Mouse (Mus musculus) midbrain, postnatal 0 days (tissue): ENCODE data around the gene Ppil6. TPM values are rescaled to one million over a fixed set of nuclear protein-coding genes. Genes with fewer than 3 reads are reported as not detected.
A peak's percentile ranks its signal among the peaks of the same experiment; 100 is the strongest.

Experiments
- ATAC-seq: fragments of 200-750 bp; cut with Nextera tagmentation; 2 replicates; pipeline ENCODE4 v1.8.0; 2017; ENCODE audit warnings: moderate number of reproducible peaks, mild to moderate bottlenecking, moderate TSS enrichment, moderate library complexity; ENCODE audit not compliant: low FRiP score
- DNase-seq: peaks from one replicate; pipeline ENCODE4 v3.0.0-alpha.2; 2015; ENCODE audit warnings: low spot score
- H3K27ac ChIP-seq: fragments of 300-500 bp; sonication (generic); 2 replicates; pipeline ENCODE4 v1.5.1; 2014; ENCODE audit warnings: low read depth, mild to moderate bottlenecking, low read length, mixed read lengths
- H3K27me3 ChIP-seq: fragments of 300-500 bp; sonication (generic); 2 replicates; pipeline ENCODE4 v1.6.1; 2014; ENCODE audit warnings: low read length, control low read depth, mixed read lengths; ENCODE audit not compliant: insufficient read depth
- H3K36me3 ChIP-seq: fragments of 300-500 bp; sonication (generic); 2 replicates; pipeline ENCODE4 v1.6.1; 2014; ENCODE audit warnings: low read length, control low read depth, mixed read lengths; ENCODE audit not compliant: insufficient read depth
- H3K4me1 ChIP-seq: fragments of 300-500 bp; sonication (generic); 2 replicates; pipeline ENCODE4 v1.6.1; 2014; ENCODE audit warnings: mild to moderate bottlenecking, control low read depth, antibody characterized with exemption, low read length, mixed read lengths; ENCODE audit not compliant: insufficient read depth
- H3K4me2 ChIP-seq: fragments of 300-500 bp; sonication (generic); 2 replicates; pipeline ENCODE4 v1.6.1; 2014; ENCODE audit warnings: low read depth, mild to moderate bottlenecking, low read length, mixed read lengths; ENCODE audit not compliant: poor library complexity, severe bottlenecking
- H3K4me3 ChIP-seq: fragments of 300-500 bp; sonication (generic); 2 replicates; pipeline ENCODE4 v1.5.1; 2014; ENCODE audit warnings: low read depth, mild to moderate bottlenecking, low read length, moderate library complexity
- H3K9ac ChIP-seq: fragments of 300-500 bp; sonication (generic); replicated peaks from 2 replicates; pipeline ENCODE4 v1.6.1; 2014; ENCODE audit warnings: mild to moderate bottlenecking, low read length, moderate library complexity, mixed read lengths; ENCODE audit not compliant: poor library complexity, severe bottlenecking
- H3K9me3 ChIP-seq: fragments of 300-500 bp; sonication (generic); 2 replicates; pipeline ENCODE4 v1.6.1; 2016; ENCODE audit warnings: low read length, control low read depth
- CTCF ChIP-seq: IDR thresholded peaks from 2 replicates; pipeline ENCODE4 v1.5.1; 2016; ENCODE audit warnings: antibody characterized with exemption, mild to moderate bottlenecking
- WGBS: fragments of 180-500 bp; shearing (Covaris S2); extraction: QIAGEN DNeasy Blood & Tissue Kit; methylation state at CpG from one replicate; pipeline ENCODE4 v1.1.7; 2014; 5-methylcytosine and 5-hydroxymethylcytosine counted together
- polyA plus RNA-seq: library from polyadenylated mRNA; unstranded; fragments of >200 nt; fragmentation: Nextera tagmentation; extraction: Ambion mirVana; gene quantifications from 2 replicates; pipeline ENCODE4 v1.2.1, GENCODE M21; 2015
- total RNA-seq: library from RNA; depleted of rRNA; stranded (reverse); fragments of >200 nt; gene quantifications from 2 replicates; pipeline ENCODE4 v1.2.3, GENCODE M21; 2014

Ppil6 gene
- total and polyA plus RNA-seq, 2 experiments from 2014 or later: 2.3 to 5.3 TPM

DNA sequence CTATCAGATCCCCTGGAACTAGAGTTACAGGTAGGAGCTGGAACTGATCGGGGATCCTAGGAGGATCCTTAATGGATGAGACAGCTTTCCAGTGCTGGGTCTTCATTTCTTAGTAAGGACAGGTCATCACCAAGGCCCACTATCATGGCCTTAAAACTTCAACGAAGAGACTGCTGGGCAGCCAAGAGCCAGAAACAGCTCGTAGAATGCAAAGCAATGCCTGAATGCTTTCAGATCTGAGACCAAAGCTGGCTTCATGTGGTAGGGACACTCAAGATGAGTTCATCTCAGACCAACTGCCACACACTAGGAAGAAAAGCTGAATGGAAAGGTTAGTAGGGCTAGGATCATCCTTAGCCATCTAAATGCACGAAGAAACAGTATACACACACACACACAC lies 48.7 kb downstream of the Ppil6 start:
- no peak for DNase-seq
- Histone ChIP-seq H3K9ac (no peak overlapping the region), H3K27ac (no peak overlapping the region), H3K27me3 (no peaks in the 10 kb centered on the region), H3K36me3 (peaks cover 9% of the 10 kb centered on the region), H3K4me1 (no peaks in the 10 kb centered on the region), H3K4me3 (no peak overlapping the region), H3K4me2 (no peak overlapping the region), H3K9me3 (no peaks in the 10 kb centered on the region)
- 96% methylated on average over 4 of the region's 4 CpGs for WGBS
- TF ChIP-seq CTCF: no peak
- ATAC-seq: no peak

DNA sequence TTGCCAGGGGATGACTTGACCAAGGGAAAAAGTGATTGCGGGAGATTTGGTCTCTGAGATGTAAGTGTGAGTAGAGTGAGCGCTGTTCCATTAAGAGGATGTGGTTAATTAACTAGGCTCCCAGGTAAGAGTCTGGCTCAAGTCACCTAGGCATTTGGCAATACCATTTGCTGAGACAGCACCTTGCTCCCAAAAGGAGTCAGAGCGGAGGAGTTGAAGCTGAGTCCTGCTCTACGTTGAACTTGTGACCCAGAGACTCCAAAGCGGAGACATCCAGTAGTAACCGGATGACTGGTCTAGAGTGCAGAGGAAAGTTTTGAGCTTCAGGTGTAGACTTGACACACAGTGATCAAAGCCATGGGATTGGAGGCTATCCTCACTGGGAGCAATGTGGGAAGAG lies 51.8 kb downstream of the Ppil6 start:
- WGBS: 95% methylated on average over 6 of the region's 6 CpGs
- Histone ChIP-seq H3K9me3 (no peaks in the 10 kb centered on the region), H3K4me1 (no peaks in the 10 kb centered on the region), H3K9ac (no peak overlapping the region), H3K4me3 (no peak overlapping the region), H3K36me3 (no peaks in the 10 kb centered on the region), H3K4me2 (no peak overlapping the region), H3K27me3 (no peaks in the 10 kb centered on the region), H3K27ac (no peak overlapping the region)
- no peak for TF ChIP-seq CTCF
- DNase-seq (no peak), ATAC-seq (no peak)

DNA sequence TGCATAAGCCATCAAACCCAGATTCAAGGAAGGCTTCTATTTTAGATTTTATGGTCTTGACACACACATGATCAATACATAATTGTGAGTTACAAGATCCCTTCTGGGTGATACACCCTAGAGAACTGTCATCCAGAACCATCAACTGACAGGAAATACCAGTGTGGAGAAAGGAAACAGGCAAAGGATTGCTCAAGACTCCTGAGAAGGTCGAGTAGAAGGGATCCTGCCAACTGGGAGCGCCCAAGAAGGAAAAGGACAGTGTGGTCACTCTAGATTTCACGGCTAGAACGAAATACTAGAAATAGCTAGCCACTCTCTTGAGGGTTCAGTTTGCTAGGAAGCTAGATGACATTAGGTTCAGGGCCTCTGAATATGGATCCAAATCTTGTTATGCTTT lies 53.2 kb downstream of the Ppil6 start:
- Histone ChIP-seq H3K4me2 (no peak overlapping the region), H3K27ac (no peak overlapping the region), H3K27me3 (no peaks in the 10 kb centered on the region), H3K9ac (no peak overlapping the region), H3K4me1 (no peaks in the 10 kb centered on the region), H3K36me3 (no peaks in the 10 kb centered on the region), H3K4me3 (no peak overlapping the region), H3K9me3 (no peaks in the 10 kb centered on the region)
- no peak for TF ChIP-seq CTCF
- DNase-seq (no peak), ATAC-seq (no peak)
- 92% methylated on average over 4 of the region's 4 CpGs for WGBS

DNA sequence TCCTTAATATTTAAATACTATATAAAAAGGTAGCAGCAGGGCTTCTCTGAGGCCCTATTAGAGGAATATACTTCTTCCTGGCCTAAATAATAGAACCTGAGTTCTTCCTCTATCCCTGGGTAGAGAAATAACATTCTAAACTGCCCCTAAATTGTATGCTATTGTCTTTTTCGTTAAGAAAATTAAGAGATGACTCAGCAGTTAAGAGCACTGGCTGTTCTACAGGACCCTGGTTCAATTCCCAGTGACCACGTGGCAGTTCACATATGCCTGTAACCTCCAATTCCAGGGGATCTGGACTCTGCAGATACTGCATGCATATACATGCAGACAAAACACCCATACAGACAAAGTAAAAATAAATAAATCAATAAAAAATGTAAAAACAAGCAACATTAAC lies 53.6 kb downstream of the Ppil6 start:
- no peak overlapping the region for H3K9ac ChIP-seq
- H3K4me1 ChIP-seq: no peaks in the 10 kb centered on the region
- H3K36me3 ChIP-seq: no peaks in the 10 kb centered on the region
- TF ChIP-seq CTCF: no peak
- no peak overlapping the region for H3K27ac ChIP-seq
- ATAC-seq (no peak), DNase-seq (no peak)
- H3K27me3 ChIP-seq: no peaks in the 10 kb centered on the region
- WGBS: 74% methylated on average over 2 of the region's 2 CpGs
- H3K4me2 ChIP-seq: no peak overlapping the region
- no peaks in the 10 kb centered on the region for H3K9me3 ChIP-seq
- H3K4me3 ChIP-seq: no peak overlapping the region

DNA sequence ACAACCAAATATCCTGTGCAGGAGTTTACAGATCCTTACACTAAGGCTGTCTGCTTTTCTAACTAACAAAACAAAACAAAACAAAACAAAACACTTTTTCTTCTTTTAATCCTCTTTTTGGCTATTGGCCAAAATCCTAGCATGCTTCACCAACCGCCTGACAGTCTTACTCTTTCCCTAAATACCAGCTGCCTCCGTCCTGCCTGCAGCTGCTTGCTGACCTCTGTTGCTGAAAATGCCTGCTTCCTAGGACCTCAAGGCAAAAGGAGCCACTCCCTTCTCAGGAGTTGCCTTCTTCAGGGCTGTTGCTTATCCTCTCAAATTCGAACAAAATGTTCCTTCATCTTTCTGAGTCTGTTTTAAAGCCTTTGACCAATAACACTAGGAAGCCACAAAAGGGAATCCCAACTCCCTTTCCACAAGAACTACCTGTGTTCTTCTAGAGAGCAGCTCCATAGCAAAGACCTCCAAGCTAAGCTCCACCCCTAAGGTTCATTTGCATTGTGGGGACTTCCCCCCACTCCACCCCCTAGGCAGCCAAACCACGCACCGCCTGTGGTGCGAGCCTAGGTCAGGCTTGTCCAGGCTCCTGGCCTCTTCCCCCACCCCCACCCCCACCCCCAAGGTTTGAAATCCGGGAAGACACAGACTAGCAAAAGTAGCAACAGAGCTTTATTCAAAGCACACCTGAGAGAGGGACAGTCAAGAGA lies 54.4 kb downstream of the Ppil6 start:
- no peaks in the 10 kb centered on the region for H3K4me1 ChIP-seq

DNA sequence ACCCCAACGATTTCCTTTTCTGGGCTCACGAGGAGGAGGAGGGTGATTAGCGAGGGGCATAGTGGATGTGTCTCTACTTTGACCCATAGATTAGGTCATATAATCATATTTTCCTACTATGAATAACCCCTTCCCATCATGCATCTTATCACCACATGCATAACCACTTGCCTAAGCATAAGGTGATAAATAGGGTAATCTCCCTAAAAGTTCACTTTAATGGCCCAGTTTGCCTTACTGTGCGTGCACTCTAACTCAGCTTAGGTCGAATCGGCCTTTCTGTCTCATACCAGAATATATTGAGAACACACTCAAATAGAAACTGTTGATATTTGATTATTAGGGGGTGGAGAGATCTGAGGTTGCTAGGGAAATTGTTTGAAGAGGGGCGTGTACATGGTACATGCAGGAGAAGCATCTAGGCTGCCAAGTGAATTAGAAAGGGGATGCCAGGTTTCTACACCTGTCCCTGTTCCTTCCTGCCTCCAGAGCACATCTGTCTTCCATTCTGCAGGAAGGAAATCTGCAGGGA lies 55.1 kb downstream of the Ppil6 start:
- no peak for TF ChIP-seq CTCF

More for the DNA sequence above, 54.4 kb downstream of the Ppil6 start:
- H3K9me3 ChIP-seq: peaks cover 4% of the 10 kb centered on the region; the same call in 1 of the 2 replicates
- ATAC-seq: no peak
- no peaks in the 10 kb centered on the region for H3K36me3 ChIP-seq
- no peak for TF ChIP-seq CTCF
- no peak overlapping the region for H3K27ac ChIP-seq
- no peak overlapping the region for H3K9ac ChIP-seq
- H3K27me3 ChIP-seq: no peaks in the 10 kb centered on the region
- no peak overlapping the region for H3K4me3 ChIP-seq
- WGBS: 7% methylated on average over 7 of the region's 7 CpGs
- no peak overlapping the region for H3K4me2 ChIP-seq
- DNase-seq: peak; percentile 14

More for the DNA sequence above, 55.1 kb downstream of the Ppil6 start:
- Histone ChIP-seq H3K4me3 (no peak overlapping the region), H3K9me3 (peaks cover 4% of the 10 kb centered on the region; the same call in 1 of the 2 replicates), H3K4me2 (no peak overlapping the region), H3K27ac (no peak overlapping the region), H3K4me1 (no peaks in the 10 kb centered on the region), H3K27me3 (no peaks in the 10 kb centered on the region), H3K9ac (no peak overlapping the region), H3K36me3 (no peaks in the 10 kb centered on the region)
- 65% methylated on average over 7 of the region's 7 CpGs for WGBS
- no peak for ATAC-seq
- no peak for DNase-seq
